Mouse (Mus musculus): ENCODE data around the gene Acbd7. TPM values are rescaled to one million over a fixed set of nuclear protein-coding genes. Genes with fewer than 3 reads are reported as not detected.

Gene Acbd7
- total RNA-seq, 4 experiments from 2014 or later, result not detected

- no peak for DNase-seq
Observed at GRCm38 (mm10) chr2:3387105-3387860, 51.3 kb downstream of the Acbd7 start.

Other genes starting within 250 kb of the Acbd7 start
- gene Fam171a1, start 221.9 kb upstream of the Acbd7 start, total RNA-seq (2022), result 10 to 100 TPM; 27.0 to 39.4 (median 35.4) TPM
- 10 to 100 TPM; 45.2 to 72.2 (median 59.7) TPM for gene Nmt2, start 52.0 kb upstream of the Acbd7 start, total RNA-seq (2022)
- gene Rpp38, start 3.5 kb upstream of the Acbd7 start, total RNA-seq (2022), result 10 to 100 TPM; 10.6 to 13.3 (median 11.8) TPM
- under 1 TPM; 0.19 to 0.58 (median 0.28) TPM for gene Olah, start 61.0 kb downstream of the Acbd7 start, total RNA-seq (2022)
- gene Meig1, start 86.5 kb downstream of the Acbd7 start, total RNA-seq (2022), result under 1 TPM in 2 of 4 experiments, not detected in 2; 0.75 to 0.87 TPM
- 10 to 100 TPM in 3 of 4 experiments, 1 to 10 TPM in 1; 9.0 to 16.1 (median 11.0) TPM for gene Dclre1c, start 88.0 kb downstream of the Acbd7 start, total RNA-seq (2022)
- 1 to 10 TPM; 1.4 to 2.0 (median 1.6) TPM for gene Suv39h2, start 138.9 kb downstream of the Acbd7 start, total RNA-seq (2022)
- 1 to 10 TPM; 2.4 to 4.3 (median 3.6) TPM for gene Gm45902, start 176.6 kb downstream of the Acbd7 start, total RNA-seq (2022)
- gene Hspa14, start 176.6 kb downstream of the Acbd7 start, total RNA-seq (2022), result 10 to 100 TPM; 35.4 to 53.3 (median 45.4) TPM
- 1 to 10 TPM; 2.6 to 6.2 (median 4.0) TPM for gene Cdnf, start 176.9 kb downstream of the Acbd7 start, total RNA-seq (2022)
- gene Fam107b, start 234.3 kb downstream of the Acbd7 start, total RNA-seq (2022), result 10 to 100 TPM in 3 of 4 experiments, 1 to 10 TPM in 1; 9.5 to 20.1 (median 14.6) TPM

Measured in adrenal gland, adult 8-10 months (tissue).